Mouse (Mus musculus) neural tube, embryonic 15.5 days (tissue): Measurements from ENCODE around the gene Prdm4. TPM values are rescaled to one million over a fixed set of nuclear protein-coding genes. Genes with fewer than 3 reads are reported as not detected.

Source experiments
- ATAC-seq: fragments of 200-750 bp; cut with Nextera tagmentation; 2 replicates; pipeline ENCODE4 v1.8.0; 2017; ENCODE audit warnings: mild to moderate bottlenecking, moderate TSS enrichment, moderate library complexity; ENCODE audit not compliant: low FRiP score
- H3K27ac ChIP-seq: fragments of 300-500 bp; sonication (generic); replicated peaks from 2 replicates; pipeline ENCODE4 v1.5.1; 2015; ENCODE audit warnings: mild to moderate bottlenecking, inconsistent platforms
- H3K27me3 ChIP-seq: fragments of 300-500 bp; sonication (generic); replicated peaks from 2 replicates; pipeline ENCODE4 v1.6.1; 2015; ENCODE audit warnings: inconsistent platforms
- H3K36me3 ChIP-seq: fragments of 300-500 bp; sonication (generic); 2 replicates; pipeline ENCODE4 v1.6.1; 2015; ENCODE audit warnings: inconsistent platforms
- H3K4me1 ChIP-seq: fragments of 300-500 bp; sonication (generic); 2 replicates; pipeline ENCODE4 v1.6.1; 2015; ENCODE audit warnings: inconsistent platforms
- H3K4me2 ChIP-seq: fragments of 300-500 bp; sonication (generic); 2 replicates; pipeline ENCODE4 v1.6.1; 2015; ENCODE audit warnings: inconsistent platforms, mild to moderate bottlenecking, moderate library complexity
- H3K4me3 ChIP-seq: fragments of 300-500 bp; sonication (generic); replicated peaks from 2 replicates; pipeline ENCODE4 v1.5.1; 2015; ENCODE audit warnings: mild to moderate bottlenecking, inconsistent platforms
- H3K9ac ChIP-seq: fragments of 300-500 bp; sonication (generic); replicated peaks from 2 replicates; pipeline ENCODE4 v1.6.1; 2015; ENCODE audit warnings: mild to moderate bottlenecking, inconsistent platforms
- H3K9me3 ChIP-seq: fragments of 300-500 bp; sonication (generic); replicated peaks from 2 replicates; pipeline ENCODE4 v1.6.1; 2016; ENCODE audit warnings: inconsistent platforms
- WGBS: fragments of 180-500 bp; shearing (Covaris S2); methylation state at CpG from one replicate; pipeline ENCODE4 v1.1.7; 2015; ENCODE audit warnings: mixed read lengths; 5-methylcytosine and 5-hydroxymethylcytosine counted together
- polyA plus RNA-seq: library from polyadenylated mRNA; unstranded; fragments of >200 nt; fragmentation: Nextera tagmentation; extraction: Ambion mirVana; gene quantifications from 2 replicates; pipeline ENCODE4 v1.2.1, GENCODE M21; 2015

Gene Prdm4
- polyA plus RNA-seq, result 18.8 and 19.4 TPM in 2 replicates

DNA sequence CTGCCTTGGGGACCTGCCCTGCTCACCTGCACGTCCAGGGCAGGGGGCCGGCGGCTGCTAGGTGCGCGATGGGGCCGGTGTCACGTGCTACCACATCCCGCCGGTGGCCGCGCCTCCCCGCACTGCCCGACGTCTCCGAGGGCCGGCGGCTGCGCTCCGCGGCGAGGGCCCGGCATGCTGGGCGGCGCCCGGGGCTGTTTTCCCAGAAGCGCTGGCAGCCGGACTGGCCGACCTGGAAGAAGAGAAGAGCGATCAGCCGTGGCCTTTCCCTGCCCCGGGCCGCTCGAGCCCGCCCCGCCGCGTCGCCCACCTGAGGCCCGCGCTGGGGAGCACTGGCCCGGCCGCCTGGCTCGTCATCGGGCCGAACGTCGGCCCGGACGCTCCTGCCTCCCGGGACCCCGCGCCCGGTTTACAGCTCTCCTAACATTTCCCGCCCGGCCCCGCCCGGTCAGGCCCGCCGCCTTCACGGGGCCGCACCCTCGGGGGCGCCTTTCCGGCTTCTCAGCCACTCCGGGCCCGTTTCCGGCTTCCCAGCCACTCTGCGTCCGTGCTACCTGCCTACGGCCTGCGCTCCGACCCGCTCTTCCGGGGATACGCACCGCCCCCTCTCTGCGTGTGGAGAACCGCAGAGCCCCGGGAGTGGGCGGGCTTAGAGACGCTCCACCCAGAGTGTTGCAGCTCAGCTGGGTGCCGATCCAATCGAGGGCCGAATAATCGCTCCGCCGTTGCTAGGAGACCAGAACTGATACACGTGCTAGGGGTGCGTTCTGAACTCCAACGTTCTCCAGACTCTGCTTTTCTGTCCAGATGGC lies at the start of gene Prdm4:
Gene Prdm4, minus strand, starts transcription at position 645 of the 812 bp plus-strand sequence.
- Histone ChIP-seq H3K36me3 (peaks cover 24% of the 10 kb centered on the region), H3K4me1 (peaks cover 19% of the 10 kb centered on the region), H3K4me2 (peak within 1 kb of the TSS; percentile 74), H3K9ac (peak within 1 kb of the TSS; percentile 72), H3K27ac (peak within 1 kb of the TSS; percentile 83), H3K27me3 (peaks cover 6% of the 10 kb centered on the region; the same call in 1 of the 2 replicates), H3K4me3 (peak within 1 kb of the TSS; percentile 97), H3K9me3 (no peaks in the 10 kb centered on the region)
- ATAC-seq, result peak; percentile 100
- WGBS, result under 1% methylated on average over 86 of the region's 90 CpGs

- 45% methylated on average over 2 of the region's 2 CpGs for WGBS
- H3K36me3 ChIP-seq, result no peaks in the 10 kb centered on the region
- no peaks in the 10 kb centered on the region for H3K4me1 ChIP-seq
- no peak overlapping the region for H3K4me3 ChIP-seq
- no peaks in the 10 kb centered on the region for H3K27me3 ChIP-seq
- H3K4me2 ChIP-seq, result no peak overlapping the region
- no peak overlapping the region for H3K9ac ChIP-seq
- no peak overlapping the region for H3K27ac ChIP-seq
- H3K9me3 ChIP-seq, result no peaks in the 10 kb centered on the region
- ATAC-seq, result no peak
These were observed 49.5 kb upstream of the Prdm4 start for GRCm38 (mm10) chr10:85966476-85966875.

DNA sequence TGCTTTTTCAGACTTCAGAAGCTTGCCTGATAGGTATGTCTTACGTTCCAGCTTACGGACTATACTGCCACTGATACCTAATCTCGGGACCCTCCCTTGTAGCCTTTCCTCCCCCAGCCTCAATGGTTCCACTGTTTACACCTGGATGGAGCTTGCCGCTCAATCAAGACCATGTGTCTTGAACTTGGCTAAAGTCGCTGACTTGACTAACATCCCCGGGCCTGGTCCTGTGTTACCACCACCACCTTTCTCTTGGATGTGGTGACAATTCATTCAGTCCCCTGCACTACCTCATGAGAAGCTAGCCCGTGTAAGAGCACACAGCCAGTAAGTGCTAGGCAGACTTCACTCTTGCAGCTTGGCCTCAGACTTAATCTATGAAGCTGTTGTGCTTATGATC lies 47.4 kb upstream of the Prdm4 start:
- no peak for ATAC-seq
- Histone ChIP-seq H3K4me3 (no peak overlapping the region), H3K9me3 (no peaks in the 10 kb centered on the region), H3K9ac (no peak overlapping the region), H3K27ac (no peak overlapping the region), H3K27me3 (no peaks in the 10 kb centered on the region), H3K4me2 (no peak overlapping the region), H3K36me3 (no peaks in the 10 kb centered on the region), H3K4me1 (no peaks in the 10 kb centered on the region)
- WGBS, result 92% methylated on average over 7 of the region's 7 CpGs

- no peak for ATAC-seq
- no peak overlapping the region for H3K4me3 ChIP-seq
- no peaks in the 10 kb centered on the region for H3K36me3 ChIP-seq
- WGBS, result 74% methylated on average over 9 of the region's 9 CpGs
- no peak overlapping the region for H3K4me2 ChIP-seq
- no peaks in the 10 kb centered on the region for H3K4me1 ChIP-seq
- H3K27me3 ChIP-seq, result no peaks in the 10 kb centered on the region
- H3K27ac ChIP-seq, result no peak overlapping the region
- no peak overlapping the region for H3K9ac ChIP-seq
- H3K9me3 ChIP-seq, result no peaks in the 10 kb centered on the region
These were observed 46.0 kb upstream of the Prdm4 start for GRCm38 (mm10) chr10:85962897-85963296.

DNA sequence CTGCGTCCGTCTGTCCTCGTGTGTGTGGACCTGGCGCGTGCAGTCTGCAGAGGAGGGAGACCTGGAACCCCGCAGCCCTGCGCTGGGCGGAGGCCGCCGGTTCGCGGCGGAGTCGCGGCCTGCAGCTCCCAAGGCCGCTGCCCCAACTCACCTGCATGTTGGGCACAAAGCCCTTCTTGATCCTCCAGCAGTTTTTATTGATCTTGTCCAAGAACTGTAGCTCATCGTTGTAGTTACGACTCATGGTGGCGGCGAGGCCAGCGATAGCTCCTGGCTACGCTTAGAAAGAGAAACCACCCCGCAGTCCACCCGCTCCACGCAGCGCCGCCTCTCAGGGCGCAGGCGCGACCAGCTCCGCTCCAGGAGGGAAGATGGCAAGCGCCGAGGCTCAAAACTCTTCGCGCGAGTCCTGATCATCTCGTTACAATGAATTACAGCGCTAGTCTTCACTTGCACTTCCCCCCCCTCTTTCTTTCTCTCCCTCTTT lies 40.6 kb upstream of the Prdm4 start, which contains the start of gene Rtcb:
Gene Rtcb, minus strand, starts transcription at position 360 of the 487 bp plus-strand sequence.
- Histone ChIP-seq H3K9ac (peak within 1 kb of the TSS; percentile 82), H3K27me3 (no peaks in the 10 kb centered on the region), H3K9me3 (no peaks in the 10 kb centered on the region), H3K27ac (peak within 1 kb of the TSS; percentile 86), H3K4me3 (peak within 1 kb of the TSS; percentile 84), H3K4me1 (peaks cover 26% of the 10 kb centered on the region), H3K4me2 (peak within 1 kb of the TSS; percentile 75), H3K36me3 (peaks cover 20% of the 10 kb centered on the region)
- WGBS, result 0% methylated on average over 38 of the region's 38 CpGs
- ATAC-seq, result peak; percentile 95

- peaks cover 25% of the 10 kb centered on the region for H3K36me3 ChIP-seq
- 6% methylated on average over 20 of the region's 20 CpGs for WGBS
- ATAC-seq, result 0 out of 2 replicates have a peak, but pooled peaks have one; percentile 11
- peaks cover 28% of the 10 kb centered on the region for H3K4me1 ChIP-seq
- no peaks in the 10 kb centered on the region for H3K9me3 ChIP-seq
- peak overlapping the region; percentile 86 for H3K27ac ChIP-seq
- H3K4me2 ChIP-seq, result peak overlapping the region; percentile 75
- H3K9ac ChIP-seq, result peak overlapping the region; percentile 82
- peak overlapping the region; percentile 84 for H3K4me3 ChIP-seq
- H3K27me3 ChIP-seq, result no peaks in the 10 kb centered on the region
These were observed 40.0 kb upstream of the Prdm4 start for GRCm38 (mm10) chr10:85956871-85957419.

DNA sequence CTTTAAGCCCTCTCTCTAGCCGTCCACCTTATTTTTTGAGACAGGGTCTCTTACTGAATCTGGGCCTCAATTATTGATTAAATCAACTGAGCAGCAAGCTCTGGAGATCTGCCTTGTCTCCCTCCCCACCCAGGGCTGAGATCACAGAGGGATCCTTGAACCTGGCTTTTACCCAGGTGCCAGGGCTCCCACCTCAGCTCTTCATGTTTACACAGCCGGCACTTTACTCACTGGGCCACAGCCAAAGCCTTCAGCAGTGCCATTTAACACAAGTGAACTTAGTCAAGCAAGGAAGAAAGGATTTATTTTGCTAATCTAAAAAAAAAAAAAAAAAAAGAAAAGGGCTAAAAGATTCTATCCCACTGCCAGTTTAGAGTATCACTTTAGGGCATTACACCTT lies 37.5 kb upstream of the Prdm4 start:
- Histone ChIP-seq H3K4me3 (no peak overlapping the region), H3K27me3 (no peaks in the 10 kb centered on the region), H3K9me3 (no peaks in the 10 kb centered on the region), H3K4me2 (no peak overlapping the region), H3K4me1 (peaks cover 28% of the 10 kb centered on the region), H3K36me3 (peaks cover 46% of the 10 kb centered on the region), H3K9ac (no peak overlapping the region), H3K27ac (no peak overlapping the region)
- no peak for ATAC-seq
- 77% methylated on average over 2 of the region's 2 CpGs for WGBS

DNA sequence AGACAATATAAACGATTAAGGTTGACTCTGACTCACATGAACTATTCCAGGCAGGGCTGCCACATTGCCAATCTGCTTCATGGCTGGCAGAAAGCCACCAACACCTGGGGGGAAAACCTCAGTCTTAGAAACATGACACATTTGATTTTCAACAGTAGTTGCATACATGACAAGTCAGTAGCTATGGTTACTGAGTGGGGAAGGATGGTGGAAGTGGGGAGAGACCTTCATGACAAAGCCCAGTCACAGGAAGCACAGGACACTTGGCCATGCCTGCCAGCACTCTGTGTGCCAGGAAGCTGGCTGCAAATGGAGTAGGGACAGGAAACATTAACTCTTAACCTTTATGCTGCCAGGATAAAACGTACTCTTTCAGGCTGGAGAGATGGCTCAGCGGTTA lies 36.5 kb upstream of the Prdm4 start:
- H3K4me2 ChIP-seq, result no peak overlapping the region
- no peaks in the 10 kb centered on the region for H3K27me3 ChIP-seq
- no peak overlapping the region for H3K9ac ChIP-seq
- H3K4me3 ChIP-seq, result no peak overlapping the region
- H3K36me3 ChIP-seq, result peaks cover 55% of the 10 kb centered on the region
- ATAC-seq, result no peak
- H3K9me3 ChIP-seq, result no peaks in the 10 kb centered on the region
- H3K27ac ChIP-seq, result no peak overlapping the region
- peaks cover 28% of the 10 kb centered on the region for H3K4me1 ChIP-seq
- 80% methylated on average over 3 of the region's 3 CpGs for WGBS

- Histone ChIP-seq H3K4me1 (peaks cover 27% of the 10 kb centered on the region), H3K4me2 (no peak overlapping the region), H3K27me3 (no peaks in the 10 kb centered on the region), H3K36me3 (peaks cover 65% of the 10 kb centered on the region), H3K9me3 (no peaks in the 10 kb centered on the region), H3K27ac (no peak overlapping the region), H3K4me3 (no peak overlapping the region), H3K9ac (no peak overlapping the region)
- 88% methylated on average over 6 of the region's 6 CpGs for WGBS
- ATAC-seq, result no peak
These were observed 35.0 kb upstream of the Prdm4 start for GRCm38 (mm10) chr10:85951765-85952443.

GRCm38 (mm10) chr10:85948483-85949196 lies 31.7 kb upstream of the Prdm4 start:
- Histone ChIP-seq H3K27me3 (no peaks in the 10 kb centered on the region), H3K4me1 (0 out of 2 replicates have a peak, but pooled peaks cover 4% of the 10 kb centered on the region), H3K27ac (peak overlapping the region; percentile 19), H3K4me3 (no peak overlapping the region), H3K9ac (no peak overlapping the region), H3K9me3 (no peaks in the 10 kb centered on the region), H3K4me2 (no peak overlapping the region), H3K36me3 (peaks cover 80% of the 10 kb centered on the region)
- peak; percentile 68; the same call in 1 of the 2 replicates for ATAC-seq
- 43% methylated on average over 8 of the region's 8 CpGs for WGBS
